Mouse (Mus musculus): ENCODE measurements around the gene Fgd2. TPM values are rescaled to one million over a fixed set of nuclear protein-coding genes. Genes with fewer than 3 reads are reported as not detected.

The Fgd2 gene
- polyA plus RNA-seq, 1 experiment from 2014 or later, result 21.7 TPM

- WGBS, result 55% methylated on average over 6 of the region's 6 CpGs
- no peak for ATAC-seq (ENCODE audit: borderline replicate concordance, extremely low read depth, low FRiP score, low TSS enrichment)
- H3K27ac ChIP-seq, result no peak overlapping the region
- no peak overlapping the region for H3K4me3 ChIP-seq
- H3K9ac ChIP-seq, result no peak overlapping the region
- H3K27me3 ChIP-seq, result no peaks in the 10 kb centered on the region
- H3K4me2 ChIP-seq, result no peak overlapping the region
- no peaks in the 10 kb centered on the region for H3K36me3 ChIP-seq
- H3K4me1 ChIP-seq, result no peaks in the 10 kb centered on the region
- no peaks in the 10 kb centered on the region for H3K9me3 ChIP-seq
These were observed 45.4 kb downstream of the Fgd2 start for GRCm38 (mm10) chr17:29406077-29406476.

GRCm38 (mm10) chr17:29407405-29407804 lies 46.7 kb downstream of the Fgd2 start:
- H3K4me3 ChIP-seq, result no peak overlapping the region
- no peak for ATAC-seq (ENCODE audit: borderline replicate concordance, extremely low read depth, low FRiP score, low TSS enrichment)
- WGBS, result 80% methylated on average over 5 of the region's 5 CpGs
- H3K27ac ChIP-seq, result no peak overlapping the region
- H3K27me3 ChIP-seq, result no peaks in the 10 kb centered on the region
- H3K36me3 ChIP-seq, result no peaks in the 10 kb centered on the region
- H3K9me3 ChIP-seq, result no peaks in the 10 kb centered on the region
- no peak overlapping the region for H3K4me2 ChIP-seq
- no peaks in the 10 kb centered on the region for H3K4me1 ChIP-seq
- no peak overlapping the region for H3K9ac ChIP-seq

GRCm38 (mm10) chr17:29408364-29408763 lies 47.6 kb downstream of the Fgd2 start:
- no peak overlapping the region for H3K4me3 ChIP-seq
- H3K4me2 ChIP-seq, result no peak overlapping the region
- 88% methylated on average over 13 of the region's 13 CpGs for WGBS
- ATAC-seq (ENCODE audit: borderline replicate concordance, extremely low read depth, low FRiP score, low TSS enrichment), result no peak
- H3K27me3 ChIP-seq, result no peaks in the 10 kb centered on the region
- H3K9me3 ChIP-seq, result no peaks in the 10 kb centered on the region
- H3K27ac ChIP-seq, result no peak overlapping the region
- H3K9ac ChIP-seq, result no peak overlapping the region
- no peaks in the 10 kb centered on the region for H3K4me1 ChIP-seq
- H3K36me3 ChIP-seq, result no peaks in the 10 kb centered on the region

- no peak for ATAC-seq (ENCODE audit: borderline replicate concordance, extremely low read depth, low FRiP score, low TSS enrichment)
- H3K36me3 ChIP-seq, result no peaks in the 10 kb centered on the region
- no peak overlapping the region for H3K4me2 ChIP-seq
- no peaks in the 10 kb centered on the region for H3K9me3 ChIP-seq
- no peaks in the 10 kb centered on the region for H3K4me1 ChIP-seq
- H3K4me3 ChIP-seq, result no peak overlapping the region
- H3K9ac ChIP-seq, result no peak overlapping the region
- no peak overlapping the region for H3K27ac ChIP-seq
- no peaks in the 10 kb centered on the region for H3K27me3 ChIP-seq
- 78% methylated on average over 5 of the region's 5 CpGs for WGBS
These were observed 49.2 kb downstream of the Fgd2 start for GRCm38 (mm10) chr17:29409800-29410343.

- Histone ChIP-seq H3K9ac (no peak overlapping the region), H3K9me3 (no peaks in the 10 kb centered on the region), H3K4me3 (no peak overlapping the region), H3K36me3 (no peaks in the 10 kb centered on the region), H3K4me2 (no peak overlapping the region), H3K27me3 (peaks cover 5% of the 10 kb centered on the region; the same call in 1 of the 2 replicates), H3K4me1 (peaks cover 9% of the 10 kb centered on the region), H3K27ac (no peak overlapping the region)
- no peak for ATAC-seq (ENCODE audit: borderline replicate concordance, extremely low read depth, low FRiP score, low TSS enrichment)
- 44% methylated on average over 8 of the region's 8 CpGs for WGBS
These were observed 51.2 kb downstream of the Fgd2 start for GRCm38 (mm10) chr17:29411821-29412425.

GRCm38 (mm10) chr17:29414566-29414965 lies 53.9 kb downstream of the Fgd2 start:
- 68% methylated on average over 2 of the region's 2 CpGs for WGBS
- Histone ChIP-seq H3K27ac (no peak overlapping the region), H3K27me3 (peaks cover 5% of the 10 kb centered on the region; the same call in 1 of the 2 replicates), H3K9ac (no peak overlapping the region), H3K4me1 (peaks cover 9% of the 10 kb centered on the region), H3K36me3 (no peaks in the 10 kb centered on the region), H3K4me3 (no peak overlapping the region), H3K9me3 (no peaks in the 10 kb centered on the region), H3K4me2 (no peak overlapping the region)
- no peak for ATAC-seq (ENCODE audit: borderline replicate concordance, extremely low read depth, low FRiP score, low TSS enrichment)

- no peaks in the 10 kb centered on the region for H3K9me3 ChIP-seq
- H3K9ac ChIP-seq, result peak overlapping the region; percentile 25; the same call in 1 of the 2 replicates
- H3K4me2 ChIP-seq, result peak overlapping the region; percentile 52
- peak; percentile 69; the same call in 1 of the 2 replicates for ATAC-seq (ENCODE audit: borderline replicate concordance, extremely low read depth, low FRiP score, low TSS enrichment)
- peaks cover 9% of the 10 kb centered on the region for H3K4me1 ChIP-seq
- no peaks in the 10 kb centered on the region for H3K36me3 ChIP-seq
- 12% methylated on average over 31 of the region's 31 CpGs for WGBS
- H3K27me3 ChIP-seq, result peaks cover 5% of the 10 kb centered on the region; the same call in 1 of the 2 replicates
- peak overlapping the region; percentile 17; the same call in 1 of the 2 replicates for H3K4me3 ChIP-seq
- H3K27ac ChIP-seq, result no peak overlapping the region
These were observed 55.3 kb downstream of the Fgd2 start for GRCm38 (mm10) chr17:29415761-29416662.

- Histone ChIP-seq H3K9ac (no peak overlapping the region), H3K27ac (no peak overlapping the region), H3K4me1 (peaks cover 9% of the 10 kb centered on the region), H3K9me3 (no peaks in the 10 kb centered on the region), H3K27me3 (peaks cover 5% of the 10 kb centered on the region; the same call in 1 of the 2 replicates), H3K36me3 (no peaks in the 10 kb centered on the region), H3K4me3 (no peak overlapping the region), H3K4me2 (no peak overlapping the region; the same call in 1 of the 2 replicates)
- ATAC-seq (ENCODE audit: borderline replicate concordance, extremely low read depth, low FRiP score, low TSS enrichment), result no peak
- 50% methylated on average over 5 of the region's 5 CpGs for WGBS
These were observed 56.0 kb downstream of the Fgd2 start for GRCm38 (mm10) chr17:29416757-29417156.

GRCm38 (mm10) chr17:29418758-29419380 lies 58.2 kb downstream of the Fgd2 start:
- Histone ChIP-seq H3K27me3 (peaks cover 5% of the 10 kb centered on the region; the same call in 1 of the 2 replicates), H3K27ac (no peak overlapping the region), H3K36me3 (no peaks in the 10 kb centered on the region), H3K9me3 (no peaks in the 10 kb centered on the region), H3K4me3 (no peak overlapping the region), H3K4me1 (peaks cover 9% of the 10 kb centered on the region), H3K9ac (no peak overlapping the region), H3K4me2 (no peak overlapping the region)
- no peak for ATAC-seq (ENCODE audit: borderline replicate concordance, extremely low read depth, low FRiP score, low TSS enrichment)
- WGBS, result 53% methylated on average over 3 of the region's 3 CpGs

GRCm38 (mm10) chr17:29419976-29420739 lies 59.4 kb downstream of the Fgd2 start:
- H3K36me3 ChIP-seq, result no peaks in the 10 kb centered on the region
- H3K9me3 ChIP-seq, result no peaks in the 10 kb centered on the region
- no peak overlapping the region for H3K4me3 ChIP-seq
- peaks cover 9% of the 10 kb centered on the region for H3K4me1 ChIP-seq
- WGBS, result 60% methylated on average over 12 of the region's 12 CpGs
- no peak overlapping the region for H3K4me2 ChIP-seq
- ATAC-seq (ENCODE audit: borderline replicate concordance, extremely low read depth, low FRiP score, low TSS enrichment), result no peak
- H3K27me3 ChIP-seq, result peaks cover 5% of the 10 kb centered on the region; the same call in 1 of the 2 replicates
- H3K27ac ChIP-seq, result no peak overlapping the region
- H3K9ac ChIP-seq, result no peak overlapping the region

- Histone ChIP-seq H3K4me1 (peaks cover 3% of the 10 kb centered on the region), H3K9ac (no peak overlapping the region), H3K27ac (no peak overlapping the region), H3K9me3 (no peaks in the 10 kb centered on the region), H3K36me3 (no peaks in the 10 kb centered on the region), H3K27me3 (no peaks in the 10 kb centered on the region), H3K4me3 (no peak overlapping the region), H3K4me2 (no peak overlapping the region)
- WGBS, result 66% methylated on average over 3 of the region's 3 CpGs
- no peak for ATAC-seq (ENCODE audit: borderline replicate concordance, extremely low read depth, low FRiP score, low TSS enrichment)
These were observed 60.6 kb downstream of the Fgd2 start for GRCm38 (mm10) chr17:29421319-29421718.
